Comparison of ENCODE assay signal across 10 mouse cellular contexts in the genomic region with DNA sequence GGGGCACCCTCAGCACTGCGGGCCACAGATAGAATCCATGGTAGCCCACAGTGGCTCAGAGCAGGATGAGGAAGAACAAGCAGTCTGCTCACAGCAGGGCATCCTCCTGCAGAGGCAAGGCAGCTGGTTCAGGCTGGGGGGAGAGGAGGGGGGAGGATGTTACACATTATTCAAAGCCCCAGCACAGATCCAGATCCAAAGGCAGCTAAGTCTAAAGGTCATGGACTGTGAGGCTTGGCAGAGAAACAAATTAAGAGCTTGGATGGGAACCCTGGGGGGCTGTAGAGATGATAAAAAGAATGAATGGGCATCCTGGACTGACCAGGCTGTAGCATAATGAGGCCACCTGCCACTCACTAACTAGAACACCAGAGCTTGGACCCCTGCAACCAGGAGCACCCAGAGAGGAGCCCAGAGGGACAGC. TPM values are rescaled to one million over a fixed set of nuclear protein-coding genes. Genes with fewer than 3 reads are reported as not detected.
DNase-seq lines count a peak whose midpoint lies in the region; ATAC-seq and TF ChIP-seq lines count a peak whose summit lies in the region.
"Had no signal": no experiment of that assay in that cellular context is flagged by ENCODE, and none has a peak within 500 bp of the region (broad histone marks: within the 10 kb centered on the region; RNA-seq: fewer than 3 reads in every experiment).

No protein-coding gene starts in this region.

- no peaks in the 10 kb centered on the region for H3K36me3 ChIP-seq in midbrain, embryonic 14.5 days (ENCODE audit: control insufficient read depth, insufficient read depth, low read length)
- no peaks in the 10 kb centered on the region for H3K36me3 ChIP-seq in lung, postnatal 0 days (ENCODE audit: insufficient read depth, low read length)
- H3K36me3 ChIP-seq: embryonic facial prominence, embryonic 13.5 days; stomach, embryonic 15.5 days had no signal

- TF ChIP-seq EP300 in lung, postnatal 0 days (IDR thresholded peaks at IDR 0.05) = no peak

- DNase-seq in R1 (ENCODE audit: low read depth, low spot score) = peak; percentile 35
- peak; percentile 78 for DNase-seq in brain, embryonic 14.5 days (ENCODE audit: low read depth)
- DNase-seq in kidney, adult 18-20 months = peak; percentile 69
- peak; percentile 55 for DNase-seq in midbrain, embryonic 14.5 days
- no peak for DNase-seq in lung, postnatal 0 days (ENCODE audit: low spot score)
- DNase-seq in left cerebral cortex, adult 9 months (ENCODE audit: low spot score in 2 of 2) = no peak
- no peak for DNase-seq in right cerebral cortex, adult 2 months (ENCODE audit: low spot score in 2 of 2)

- H3K9me3 ChIP-seq in midbrain, embryonic 14.5 days (ENCODE audit: control insufficient read depth, low read length) = no peaks in the 10 kb centered on the region
- H3K9me3 ChIP-seq in lung, postnatal 0 days (ENCODE audit: low read length) = no peaks in the 10 kb centered on the region
- H3K9me3 ChIP-seq: embryonic facial prominence, embryonic 13.5 days; stomach, embryonic 15.5 days had no signal

- no peak overlapping the region for H3K4me2 ChIP-seq in midbrain, embryonic 14.5 days (ENCODE audit: low read length)
- no peak overlapping the region for H3K4me2 ChIP-seq in lung, postnatal 0 days (replicated peaks; ENCODE audit: low read depth, low read length)
- H3K4me2 ChIP-seq: embryonic facial prominence, embryonic 13.5 days; stomach, embryonic 15.5 days had no signal

- H3K4me3 ChIP-seq in midbrain, embryonic 14.5 days (replicated peaks; ENCODE audit: low read depth, low read length) = no peak overlapping the region
- H3K4me3 ChIP-seq in lung, postnatal 0 days (ENCODE audit: low read depth, low read length) = no peak overlapping the region
- H3K4me3 ChIP-seq: embryonic facial prominence, embryonic 13.5 days; stomach, embryonic 15.5 days had no signal

- peaks cover 33% of the 10 kb centered on the region for H3K4me1 ChIP-seq in midbrain, embryonic 14.5 days (ENCODE audit: control insufficient read depth, insufficient read depth, low read length)
- peaks cover 18% of the 10 kb centered on the region; the same call in 1 of the 2 replicates for H3K4me1 ChIP-seq in lung, postnatal 0 days (ENCODE audit: insufficient read depth, low read depth, low read length)

- no peak overlapping the region for H3K9ac ChIP-seq in midbrain, embryonic 14.5 days (replicated peaks; ENCODE audit: low read length)
- H3K9ac ChIP-seq in lung, postnatal 0 days (replicated peaks; ENCODE audit: low read depth) = no peak overlapping the region
- H3K9ac ChIP-seq: embryonic facial prominence, embryonic 13.5 days; stomach, embryonic 15.5 days had no signal

- ATAC-seq in midbrain, embryonic 14.5 days (ENCODE audit: low FRiP score, low TSS enrichment) = 0 out of 2 replicates have a peak, but pooled peaks have one; percentile 32
- ATAC-seq in lung, postnatal 0 days = no peak

- WGBS in midbrain, embryonic 14.5 days = 29% methylated on average over 1 of the region's 1 CpGs
- 83% methylated on average over 1 of the region's 1 CpGs for WGBS in lung, postnatal 0 days

- TF ChIP-seq CTCF in brain, embryonic 14.5 days (IDR thresholded peaks at IDR 0.05; ENCODE audit: borderline replicate concordance, extremely low read depth, insufficient read depth, insufficient read length) = no peak
- TF ChIP-seq CTCF in lung, postnatal 0 days (IDR thresholded peaks at IDR 0.05) = no peak

- H3K27ac ChIP-seq in midbrain, embryonic 14.5 days (replicated peaks; ENCODE audit: low read depth, low read length) = peak overlapping the region; percentile 60; the same call in 1 of the 2 replicates
- no peak overlapping the region for H3K27ac ChIP-seq in lung, postnatal 0 days (ENCODE audit: low read length)
- H3K27ac ChIP-seq: embryonic facial prominence, embryonic 13.5 days; macrophage; stomach, embryonic 15.5 days had no signal

- H3K27me3 ChIP-seq in midbrain, embryonic 14.5 days (ENCODE audit: control insufficient read depth, insufficient read depth, low read length) = no peaks in the 10 kb centered on the region
- H3K27me3 ChIP-seq in lung, postnatal 0 days (replicated peaks; ENCODE audit: insufficient read depth, low read length) = no peaks in the 10 kb centered on the region
- H3K27me3 ChIP-seq: embryonic facial prominence, embryonic 13.5 days; stomach, embryonic 15.5 days had no signal

- TF ChIP-seq POLR2A in brain, embryonic 14.5 days (IDR thresholded peaks at IDR 0.05; ENCODE audit: borderline replicate concordance, extremely low read depth, insufficient read depth, insufficient read length, poor library complexity, severe bottlenecking) = no peak

RNA-seq across cellular contexts. Expression of a gene that starts 28.7 kb away (rescaled TPM):
- polyA plus RNA-seq in brain, embryonic 14.5 days (2012; rRNA removed) = 16.7 and 29.0 TPM in 2 replicates
- 14.5 and 15.1 TPM in 2 replicates for polyA plus RNA-seq in midbrain, embryonic 14.5 days (2014; fragmentation: Nextera tagmentation; extraction: Ambion mirVana)
- polyA plus RNA-seq in lung, postnatal 0 days (2015; fragmentation: Nextera tagmentation; extraction: Ambion mirVana) = 9.4 TPM in 2 replicates
- polyA plus RNA-seq: macrophage had no signal

Comparison
In these comparisons a context has a peak if more than half of its experiments do, and no peak if none do; other contexts are left out.
1. DNase-seq: peak in R1 (single experiment), brain, embryonic 14.5 days (single experiment), kidney, adult 18-20 months (single experiment) and midbrain, embryonic 14.5 days (single experiment); none in lung, postnatal 0 days (single experiment), left cerebral cortex, adult 9 months (0 of 2) and right cerebral cortex, adult 2 months (0 of 2).